Mouse (Mus musculus): ENCODE results near the gene Strada. TPM values are rescaled to one million over a fixed set of nuclear protein-coding genes. Genes with fewer than 3 reads are reported as not detected.

Gene Strada
- polyA plus RNA-seq (2015; fragmentation: Nextera tagmentation; extraction: Ambion mirVana) = 24.1 and 24.5 TPM in 2 replicates

GRCm38 (mm10) chr11:106202123-106202465 is at the start of gene Strada:
Gene Strada (minus strand): TSS chr11:106202168.

GRCm38 (mm10) chr11:106216730-106217490 is 14.9 kb upstream of the Strada start, which contains the start of gene Ddx42:
Gene Ddx42 (plus strand): TSS chr11:106216926.

GRCm38 (mm10) chr11:106215927-106216729 is 14.2 kb upstream of the Strada start, which contains the start of gene Ccdc47:
Gene Ccdc47 (minus strand): TSS chr11:106216344.

GRCm38 (mm10) chr11:106160841-106161721 is 40.9 kb downstream of the Strada start, which contains the start of the genes Gm10840 and Limd2:
Gene Gm10840 (plus strand): TSS chr11:106160850.
Gene Limd2 (minus strand): TSS chr11:106160860.

Other genes with a start within 250 kb of the Strada start
- gene Cyb561, start 248.8 kb downstream of the Strada start, polyA plus RNA-seq (2015; fragmentation: Nextera tagmentation; extraction: Ambion mirVana) = 33.6 and 35.0 TPM in 2 replicates
- gene Ace, start 234.2 kb downstream of the Strada start, polyA plus RNA-seq (2015; fragmentation: Nextera tagmentation; extraction: Ambion mirVana) = 7.6 and 8.0 TPM in 2 replicates
- 0.10 TPM in 1 of 2 replicates, not detected in the other for gene Ace3, start 207.5 kb downstream of the Strada start, polyA plus RNA-seq (2015; fragmentation: Nextera tagmentation; extraction: Ambion mirVana)
- gene Kcnh6, start 194.0 kb downstream of the Strada start, polyA plus RNA-seq (2015; fragmentation: Nextera tagmentation; extraction: Ambion mirVana) = 2.5 and 3.9 TPM in 2 replicates
- 117 and 140 TPM in 2 replicates for gene Dcaf7, start 165.3 kb downstream of the Strada start, polyA plus RNA-seq (2015; fragmentation: Nextera tagmentation; extraction: Ambion mirVana)
- 7.3 and 7.4 TPM in 2 replicates for gene Taco1, start 136.1 kb downstream of the Strada start, polyA plus RNA-seq (2015; fragmentation: Nextera tagmentation; extraction: Ambion mirVana)
- 11.0 and 12.1 TPM in 2 replicates for gene Map3k3, start 117.6 kb downstream of the Strada start, polyA plus RNA-seq (2015; fragmentation: Nextera tagmentation; extraction: Ambion mirVana)
- gene Gm10840, start 41.3 kb downstream of the Strada start, polyA plus RNA-seq (2015; fragmentation: Nextera tagmentation; extraction: Ambion mirVana) = not detected in 2 replicates
- gene Limd2, start 41.3 kb downstream of the Strada start, polyA plus RNA-seq (2015; fragmentation: Nextera tagmentation; extraction: Ambion mirVana) = 104 and 107 TPM in 2 replicates
- 73.1 and 80.1 TPM in 2 replicates for gene Ccdc47, start 14.2 kb upstream of the Strada start, polyA plus RNA-seq (2015; fragmentation: Nextera tagmentation; extraction: Ambion mirVana)
- gene Ddx42, start 14.8 kb upstream of the Strada start, polyA plus RNA-seq (2015; fragmentation: Nextera tagmentation; extraction: Ambion mirVana) = 52.9 and 54.4 TPM in 2 replicates
- 26.2 and 28.3 TPM in 2 replicates for gene Ftsj3, start 53.9 kb upstream of the Strada start, polyA plus RNA-seq (2015; fragmentation: Nextera tagmentation; extraction: Ambion mirVana)
- gene Psmc5, start 54.0 kb upstream of the Strada start, polyA plus RNA-seq (2015; fragmentation: Nextera tagmentation; extraction: Ambion mirVana) = 291 and 312 TPM in 2 replicates
- gene Smarcd2, start 70.8 kb upstream of the Strada start, polyA plus RNA-seq (2015; fragmentation: Nextera tagmentation; extraction: Ambion mirVana) = 10.6 and 12.2 TPM in 2 replicates
- 0.14 TPM in 1 of 2 replicates, not detected in the other for gene Tcam1, start 74.5 kb upstream of the Strada start, polyA plus RNA-seq (2015; fragmentation: Nextera tagmentation; extraction: Ambion mirVana)
- not detected in 2 replicates for gene Gh, start 99.7 kb upstream of the Strada start, polyA plus RNA-seq (2015; fragmentation: Nextera tagmentation; extraction: Ambion mirVana)
- gene Cd79b, start 112.6 kb upstream of the Strada start, polyA plus RNA-seq (2015; fragmentation: Nextera tagmentation; extraction: Ambion mirVana) = 1.5 TPM in 2 replicates
- 0.04 TPM in 1 of 2 replicates, not detected in the other for gene Scn4a, start 151.1 kb upstream of the Strada start, polyA plus RNA-seq (2015; fragmentation: Nextera tagmentation; extraction: Ambion mirVana)
- 0.42 TPM in 1 of 2 replicates, not detected in the other for gene Prr29, start 163.3 kb upstream of the Strada start, polyA plus RNA-seq (2015; fragmentation: Nextera tagmentation; extraction: Ambion mirVana)
- gene Icam2, start 185.9 kb upstream of the Strada start, polyA plus RNA-seq (2015; fragmentation: Nextera tagmentation; extraction: Ambion mirVana) = 11.7 and 13.7 TPM in 2 replicates